Mouse (Mus musculus): ENCODE measurements around the gene Olfr360.
"Not testable (repeated sequence)": the region's sequence is repeated elsewhere in the genome, so short reads cannot be mapped to it uniquely, and the experiment has no call there.

Gene Olfr360

DNA sequence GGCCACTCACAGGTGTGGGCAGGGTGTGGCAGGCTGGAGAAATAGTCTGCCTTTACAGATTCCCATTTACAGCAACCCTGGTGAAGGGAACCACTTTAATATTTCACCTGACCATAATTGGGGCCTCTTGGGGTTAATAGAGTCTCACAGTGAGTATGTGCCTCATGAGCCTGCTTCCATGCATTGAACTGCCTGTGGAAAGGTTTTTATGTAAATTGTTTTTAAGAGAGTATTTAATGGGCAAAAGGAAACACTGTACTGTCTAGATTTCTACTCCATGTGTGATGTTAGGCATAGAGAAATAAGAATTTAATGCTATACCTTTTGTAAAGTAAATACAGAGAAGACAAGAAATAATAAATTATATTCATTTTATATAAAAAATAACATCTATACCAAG is at the start of gene Olfr360:
Olfr360 (plus strand) TSS at position 301 of the 400 bp plus-strand sequence.
- DNase-seq: no peak

DNA sequence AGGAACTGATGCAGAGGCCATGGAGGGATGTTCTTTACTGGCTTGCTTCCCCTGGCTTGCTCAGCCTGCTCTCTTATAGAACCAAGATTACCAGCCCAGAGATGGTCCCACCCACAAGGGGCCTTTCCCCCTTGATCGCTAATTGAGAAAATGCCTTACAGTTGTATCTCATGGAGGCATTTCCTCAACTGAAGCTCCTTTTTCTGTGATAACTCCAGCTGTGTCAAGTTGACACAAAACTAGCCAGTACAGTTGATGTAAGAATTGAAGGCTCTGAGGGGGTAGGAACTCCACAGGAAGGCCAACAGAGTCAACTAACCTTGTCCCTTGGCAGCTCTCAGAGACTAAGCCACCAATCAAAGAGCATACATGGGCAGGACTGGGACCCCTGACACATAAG is 23.6 kb downstream of the Olfr360 start, which contains the start of gene Olfr361:
Olfr361 (minus strand) TSS at position 101 of the 400 bp plus-strand sequence.
- not testable (repeated sequence) for DNase-seq

DNA sequence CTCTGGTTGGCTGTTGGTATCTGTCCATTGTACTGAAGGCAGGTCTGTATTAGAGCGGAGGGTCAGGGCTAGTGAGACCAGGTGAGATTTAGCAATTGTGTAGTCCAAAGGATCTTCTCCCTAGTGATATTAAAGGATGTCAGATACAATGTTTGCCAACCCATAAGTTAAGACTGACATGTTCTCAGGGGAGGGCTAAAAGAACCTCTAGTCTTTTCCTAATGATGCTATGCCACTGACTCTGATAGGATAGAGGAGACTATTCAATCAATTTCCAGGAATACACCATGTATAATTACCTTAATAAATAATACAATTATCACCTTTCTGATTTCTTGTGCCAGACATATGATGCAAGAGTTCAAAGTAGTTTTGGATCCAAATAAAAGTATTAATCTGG is 52.3 kb downstream of the Olfr360 start, which contains the start of gene Olfr362:
Olfr362 (minus strand) TSS at position 101 of the 400 bp plus-strand sequence.
- no peak for DNase-seq

Data from cerebellum, adult 11-12 months (tissue).